Mouse (Mus musculus): ENCODE results near the gene Map1s. TPM values are rescaled to one million over a fixed set of nuclear protein-coding genes. Genes with fewer than 3 reads are reported as not detected.

Gene Map1s
- total RNA-seq, 2 experiments from 2014 or later = 7.4 to 12.1 TPM

DNA sequence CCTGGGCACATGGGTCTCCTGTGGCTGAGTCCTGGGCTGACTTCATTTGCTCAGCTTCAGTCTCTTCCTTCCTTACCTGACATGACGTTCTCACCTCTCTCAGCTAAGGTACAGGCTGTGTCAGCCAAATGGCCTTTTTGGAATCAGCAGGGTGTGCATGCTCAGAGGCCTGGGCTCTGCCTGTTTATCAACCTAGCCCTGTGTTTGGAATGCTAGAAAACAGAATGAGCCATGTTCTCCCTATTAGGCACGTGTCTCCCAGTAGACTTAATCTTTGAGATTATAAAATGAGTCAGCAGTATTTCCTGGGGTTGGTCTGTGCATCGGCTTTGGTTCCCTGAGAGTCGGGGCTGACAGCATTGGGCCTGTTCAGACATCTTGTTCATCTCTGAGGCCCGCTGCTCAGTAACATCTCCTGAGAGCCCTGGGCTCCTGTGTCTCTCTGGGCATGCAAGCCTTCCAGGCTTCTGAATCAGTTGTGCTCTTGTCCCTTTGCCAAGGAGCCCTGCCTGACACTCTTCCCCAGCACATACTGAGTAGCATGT lies 23.1 kb downstream of the Map1s start:
- no peak for ATAC-seq (replicated peaks; ENCODE audit: poor library complexity, severe bottlenecking)

- no peak for ATAC-seq (replicated peaks; ENCODE audit: poor library complexity, severe bottlenecking)
Measured at GRCm38 (mm10) chr8:70931731-70932130, 26.0 kb downstream of the Map1s start.

DNA sequence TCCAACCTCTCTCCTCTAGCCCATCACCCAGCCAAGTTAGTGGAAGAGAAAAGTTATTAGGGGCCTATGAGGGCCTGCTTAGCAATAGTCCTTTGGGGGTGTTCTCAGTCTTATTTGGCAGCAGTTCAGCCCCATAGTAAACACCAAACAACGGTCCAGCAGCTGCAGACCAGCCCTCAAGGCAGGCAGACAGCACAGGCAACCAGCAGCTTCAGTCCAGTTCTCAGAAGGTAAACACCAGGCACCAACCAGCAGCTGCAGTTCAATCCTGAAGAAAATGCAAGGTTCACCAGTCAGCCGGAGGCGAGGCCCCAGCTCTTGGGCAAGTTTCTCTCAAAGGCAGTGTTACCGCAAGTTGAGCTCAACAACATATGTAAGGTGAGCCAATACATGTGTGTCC lies 27.3 kb downstream of the Map1s start:
- ATAC-seq (replicated peaks; ENCODE audit: poor library complexity, severe bottlenecking) = no peak

- ATAC-seq (replicated peaks; ENCODE audit: poor library complexity, severe bottlenecking) = no peak
Measured at GRCm38 (mm10) chr8:70934786-70935185, 29.1 kb downstream of the Map1s start.

GRCm38 (mm10) chr8:70937200-70937599 lies 31.5 kb downstream of the Map1s start:
- no peak for ATAC-seq (replicated peaks; ENCODE audit: poor library complexity, severe bottlenecking)

- peak; percentile 30; the same call in 1 of the 2 replicates for ATAC-seq (replicated peaks; ENCODE audit: poor library complexity, severe bottlenecking)
Measured at GRCm38 (mm10) chr8:70941478-70941877, 35.7 kb downstream of the Map1s start.

- ATAC-seq (replicated peaks; ENCODE audit: poor library complexity, severe bottlenecking) = peak; percentile 74
Measured at GRCm38 (mm10) chr8:70943187-70943586, 37.5 kb downstream of the Map1s start.

DNA sequence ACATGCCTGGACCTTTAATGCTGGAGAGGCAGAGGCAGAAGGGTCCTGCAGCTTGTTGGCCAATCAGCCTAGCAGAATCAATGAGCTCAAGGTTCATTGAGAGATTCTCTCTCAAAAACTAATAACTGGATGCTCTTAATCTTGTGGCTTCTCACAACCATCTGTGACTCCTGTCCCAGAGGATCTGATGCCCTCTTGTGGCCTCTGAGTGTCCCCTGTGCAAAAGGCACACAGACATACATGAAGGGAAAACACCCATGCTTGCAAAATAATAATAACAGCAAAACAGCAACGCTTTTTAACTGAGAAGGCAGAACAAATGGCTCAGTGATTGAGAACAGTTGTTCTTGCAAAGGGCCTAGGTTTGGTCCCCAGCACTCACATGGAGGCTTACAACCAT lies 44.1 kb downstream of the Map1s start:
- no peak for ATAC-seq (replicated peaks; ENCODE audit: poor library complexity, severe bottlenecking)

DNA sequence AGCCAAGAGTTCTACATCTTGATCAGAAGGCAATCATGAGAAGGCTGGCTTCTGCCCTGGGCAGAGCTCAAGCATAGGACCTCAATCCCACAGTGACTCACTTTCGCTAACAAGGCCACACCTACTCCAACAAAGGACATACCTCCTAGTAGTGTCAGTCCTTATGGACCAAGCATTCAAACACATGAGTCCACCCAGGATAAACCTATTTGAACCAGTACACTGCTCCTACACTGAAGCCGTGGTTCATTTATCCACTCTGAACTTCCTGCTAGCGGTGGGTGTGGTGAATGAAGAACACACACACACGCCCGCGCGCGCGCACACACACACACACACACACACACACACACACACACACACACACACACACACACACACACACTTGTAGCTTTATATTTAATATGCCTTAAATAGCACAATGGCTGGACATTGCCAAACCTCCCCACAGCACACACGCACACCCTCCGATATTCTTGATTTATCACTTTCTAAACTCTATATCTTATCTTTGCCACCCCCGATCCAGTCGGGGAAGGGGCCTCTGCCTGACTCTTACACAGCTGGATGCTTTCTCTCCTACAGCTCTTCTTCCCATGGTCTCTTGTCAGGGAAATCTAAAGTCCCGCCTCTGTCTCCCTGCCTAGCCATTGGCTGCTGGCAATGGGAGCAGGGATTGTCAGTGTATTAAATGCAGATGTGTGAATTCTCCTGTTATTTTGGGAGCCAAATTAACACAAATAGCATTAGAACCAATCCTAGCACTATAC lies 55.2 kb downstream of the Map1s start:
- ATAC-seq (replicated peaks; ENCODE audit: poor library complexity, severe bottlenecking) = no peak

- no peak for ATAC-seq (replicated peaks; ENCODE audit: poor library complexity, severe bottlenecking)
Measured at GRCm38 (mm10) chr8:70964159-70964558, 58.4 kb downstream of the Map1s start.

GRCm38 (mm10) chr8:70964861-70965260 lies 59.1 kb downstream of the Map1s start:
- no peak for ATAC-seq (replicated peaks; ENCODE audit: poor library complexity, severe bottlenecking)

Other genes with a start within 250 kb of the Map1s start
- gene Pgpep1, start 245.5 kb upstream of the Map1s start, total RNA-seq (2014; fragmentation: Nextera tagmentation) = 8.5 and 31.0 TPM in 2 replicates
- gene Pgpep1, start 245.5 kb upstream of the Map1s start, total RNA-seq (2017) = 6.5 and 6.9 TPM in 2 replicates
- gene Lsm4, start 232.7 kb upstream of the Map1s start, total RNA-seq (2014; fragmentation: Nextera tagmentation) = 187 and 226 TPM in 2 replicates
- gene Lsm4, start 232.7 kb upstream of the Map1s start, total RNA-seq (2017) = 247 and 312 TPM in 2 replicates
- gene Jund, start 207.0 kb upstream of the Map1s start, total RNA-seq (2014; fragmentation: Nextera tagmentation) = 7.7 and 12.3 TPM in 2 replicates
- gene Jund, start 207.0 kb upstream of the Map1s start, total RNA-seq (2017) = 24.6 and 27.0 TPM in 2 replicates
- not detected in 2 replicates for gene Iqcn, start 202.5 kb upstream of the Map1s start, total RNA-seq (2014; fragmentation: Nextera tagmentation)
- gene Iqcn, start 202.5 kb upstream of the Map1s start, total RNA-seq (2017) = not detected in 2 replicates
- not detected in 2 replicates for gene Gm3336, start 187.4 kb upstream of the Map1s start, total RNA-seq (2014; fragmentation: Nextera tagmentation)
- gene Gm3336, start 187.4 kb upstream of the Map1s start, total RNA-seq (2017) = not detected in 2 replicates
- not detected in 2 replicates for gene Pde4c, start 182.2 kb upstream of the Map1s start, total RNA-seq (2014; fragmentation: Nextera tagmentation)
- not detected in 2 replicates for gene Pde4c, start 182.2 kb upstream of the Map1s start, total RNA-seq (2017)
- gene Rab3a, start 151.3 kb upstream of the Map1s start, total RNA-seq (2014; fragmentation: Nextera tagmentation) = 5.5 and 10.8 TPM in 2 replicates
- gene Rab3a, start 151.3 kb upstream of the Map1s start, total RNA-seq (2017) = 0.34 and 1.6 TPM in 2 replicates
- gene Mpv17l2, start 145.0 kb upstream of the Map1s start, total RNA-seq (2014; fragmentation: Nextera tagmentation) = 28.6 and 41.1 TPM in 2 replicates
- 9.0 and 9.3 TPM in 2 replicates for gene Mpv17l2, start 145.0 kb upstream of the Map1s start, total RNA-seq (2017)
- 6.6 and 14.0 TPM in 2 replicates for gene Pik3r2, start 129.2 kb upstream of the Map1s start, total RNA-seq (2014; fragmentation: Nextera tagmentation)
- gene Pik3r2, start 129.2 kb upstream of the Map1s start, total RNA-seq (2017) = 12.1 and 16.6 TPM in 2 replicates
- gene Mast3, start 100.9 kb upstream of the Map1s start, total RNA-seq (2014; fragmentation: Nextera tagmentation) = 74.8 and 78.5 TPM in 2 replicates
- gene Mast3, start 100.9 kb upstream of the Map1s start, total RNA-seq (2017) = 12.4 and 12.5 TPM in 2 replicates
- gene Il12rb1, start 97.5 kb upstream of the Map1s start, total RNA-seq (2014; fragmentation: Nextera tagmentation) = 0.24 and 0.62 TPM in 2 replicates
- gene Il12rb1, start 97.5 kb upstream of the Map1s start, total RNA-seq (2017) = 0.52 and 1.4 TPM in 2 replicates
- 5.0 and 16.1 TPM in 2 replicates for gene Arrdc2, start 66.2 kb upstream of the Map1s start, total RNA-seq (2014; fragmentation: Nextera tagmentation)
- 4.7 and 8.7 TPM in 2 replicates for gene Arrdc2, start 66.2 kb upstream of the Map1s start, total RNA-seq (2017)
- 0.30 and 0.49 TPM in 2 replicates for gene Kcnn1, start 42.7 kb upstream of the Map1s start, total RNA-seq (2014; fragmentation: Nextera tagmentation)
- 0.90 and 3.5 TPM in 2 replicates for gene Kcnn1, start 42.7 kb upstream of the Map1s start, total RNA-seq (2017)
- 19.4 and 22.3 TPM in 2 replicates for gene Ccdc124, start 32.0 kb upstream of the Map1s start, total RNA-seq (2014; fragmentation: Nextera tagmentation)
- 35.9 and 38.9 TPM in 2 replicates for gene Ccdc124, start 32.0 kb upstream of the Map1s start, total RNA-seq (2017)
- gene Slc5a5, start 13.2 kb upstream of the Map1s start, total RNA-seq (2014; fragmentation: Nextera tagmentation) = not detected in 2 replicates
- 0.15 TPM in 1 of 2 replicates, not detected in the other for gene Slc5a5, start 13.2 kb upstream of the Map1s start, total RNA-seq (2017)
- gene Rpl18a, start 8.5 kb upstream of the Map1s start, total RNA-seq (2014; fragmentation: Nextera tagmentation) = 5,658 and 6,549 TPM in 2 replicates
- 2,742 and 3,425 TPM in 2 replicates for gene Rpl18a, start 8.5 kb upstream of the Map1s start, total RNA-seq (2017)

Data from granulocyte monocyte progenitor cell, adult 5-6 weeks (primary cell).